1 mouse cellular context compared by ENCODE assay signal in the genomic region with DNA sequence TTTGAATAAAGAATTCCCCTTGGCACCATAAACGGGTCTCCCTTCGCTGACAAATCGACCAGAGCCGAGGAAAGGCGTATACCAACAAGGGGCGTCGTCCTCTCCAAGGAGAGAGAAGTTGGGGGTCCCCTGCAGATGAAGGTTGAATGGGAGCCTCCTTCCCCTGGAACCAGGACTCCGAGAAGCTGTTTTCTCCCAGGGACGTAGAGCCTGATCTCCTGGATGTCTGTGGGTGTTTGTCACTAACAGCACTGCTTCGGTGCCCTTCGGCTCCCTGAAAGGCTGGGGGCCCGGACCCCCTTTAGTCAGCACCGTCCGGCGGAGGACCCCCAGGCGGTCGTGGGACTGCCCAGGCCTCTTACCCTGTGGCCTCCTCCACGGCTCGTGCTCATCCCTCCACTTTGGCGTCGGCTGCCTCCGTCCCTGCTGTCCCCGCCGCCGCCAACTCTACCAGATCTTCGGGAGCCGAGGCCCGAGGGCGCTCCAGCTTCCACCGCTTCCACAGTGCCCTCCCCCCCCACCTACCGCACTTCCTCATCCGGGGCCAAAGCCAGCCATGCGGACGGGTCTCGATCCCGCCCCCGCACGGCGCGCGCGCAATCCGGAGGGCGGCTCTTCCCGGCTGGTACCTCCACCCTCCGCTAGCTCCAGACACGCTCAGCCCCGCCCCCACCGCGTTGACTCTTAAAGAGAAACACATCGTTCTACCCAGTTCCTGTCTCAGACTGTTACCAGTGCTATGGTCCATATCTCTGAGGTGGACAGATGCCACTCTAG.
A peak's percentile ranks its signal among the peaks of the same experiment; 100 is the strongest.
TF ChIP-seq lines count a peak whose summit lies in the region.

A gene (minus strand): TSS at position 526 of the 777 bp plus-strand sequence.

TF ChIP-seq in CH12.LX, 34 proteins besides CTCF, POLR2A, EP300 and RAD21 (continued from another document):
- TF ChIP-seq MAX (IDR thresholded peaks at IDR 0.05; ENCODE audit: low read length) = peak; percentile 86
- TF ChIP-seq USF2 (conservative IDR thresholded peaks at IDR 0.05; ENCODE audit: low read depth, low read length) = no peak
- no peak for TF ChIP-seq JUND (conservative IDR thresholded peaks at IDR 0.05; ENCODE audit: low read depth, low read length)
- no peak for TF ChIP-seq JUN (IDR thresholded peaks at IDR 0.05; ENCODE audit: insufficient read depth, low read depth, low read length)
- no peak for TF ChIP-seq ZC3H11A (IDR thresholded peaks at IDR 0.05; ENCODE audit: low read depth, low read length)
- TF ChIP-seq NELFE (IDR thresholded peaks at IDR 0.05; ENCODE audit: low read depth, low read length) = peak; percentile 81
- TF ChIP-seq CHD2 (IDR thresholded peaks at IDR 0.05; ENCODE audit: low read length) = peak; percentile 95
- TF ChIP-seq UBTF (IDR thresholded peaks at IDR 0.05; ENCODE audit: low read depth, low read length) = no peak
- no peak for TF ChIP-seq PAX5 (IDR thresholded peaks at IDR 0.05; ENCODE audit: low read length)
- TF ChIP-seq ZMIZ1 (IDR thresholded peaks at IDR 0.05; ENCODE audit: low read depth, low read length) = peak; percentile 85
- no peak for TF ChIP-seq USF1 (IDR thresholded peaks at IDR 0.05; ENCODE audit: low read depth, low read length)
- 0 out of 2 replicates have a peak, but pooled peaks have one; percentile 63 for TF ChIP-seq RCOR1 (conservative IDR thresholded peaks at IDR 0.05; ENCODE audit: low read depth, low read length)
- TF ChIP-seq IRF4 (IDR thresholded peaks at IDR 0.05; ENCODE audit: low read depth, low read length) = peak; percentile 58; the same call in 1 of the 2 replicates
- TF ChIP-seq SMC3 (IDR thresholded peaks at IDR 0.05; ENCODE audit: low read depth, low read length) = no peak
- TF ChIP-seq MAFK (IDR thresholded peaks at IDR 0.05; ENCODE audit: insufficient replicate concordance, low read length) = no peak
- TF ChIP-seq POLR2AphosphoS2 (IDR thresholded peaks at IDR 0.05; ENCODE audit: low read depth, low read length) = peak; percentile 88
- peak; percentile 98 for TF ChIP-seq ELF1 (IDR thresholded peaks at IDR 0.05; ENCODE audit: low read depth, low read length)
- TF ChIP-seq E2F4 (IDR thresholded peaks at IDR 0.05; ENCODE audit: insufficient replicate concordance, low read depth, low read length) = peak; percentile 68; the same call in 1 of the 2 replicates
- TF ChIP-seq ETS1 (conservative IDR thresholded peaks at IDR 0.05; ENCODE audit: low read depth, low read length) = peak; percentile 36
- peak; percentile 92 for TF ChIP-seq TCF12 (IDR thresholded peaks at IDR 0.05; ENCODE audit: low read depth, low read length)
- no peak for TF ChIP-seq CHD1 (IDR thresholded peaks at IDR 0.05; ENCODE audit: low read depth, low read length)
- 0 out of 2 replicates have a peak, but pooled peaks have one; percentile 27 for TF ChIP-seq ZNF384 (IDR thresholded peaks at IDR 0.05; ENCODE audit: low read depth, low read length)
